Mouse (Mus musculus) retina, embryonic 14.5 days (tissue): ENCODE results near the gene Med13l.

Source experiments
- DNase-seq: peaks from one replicate; pipeline ENCODE4 v3.0.0-alpha.2; 2015; ENCODE audit warnings: low spot score

The Med13l gene

DNA sequence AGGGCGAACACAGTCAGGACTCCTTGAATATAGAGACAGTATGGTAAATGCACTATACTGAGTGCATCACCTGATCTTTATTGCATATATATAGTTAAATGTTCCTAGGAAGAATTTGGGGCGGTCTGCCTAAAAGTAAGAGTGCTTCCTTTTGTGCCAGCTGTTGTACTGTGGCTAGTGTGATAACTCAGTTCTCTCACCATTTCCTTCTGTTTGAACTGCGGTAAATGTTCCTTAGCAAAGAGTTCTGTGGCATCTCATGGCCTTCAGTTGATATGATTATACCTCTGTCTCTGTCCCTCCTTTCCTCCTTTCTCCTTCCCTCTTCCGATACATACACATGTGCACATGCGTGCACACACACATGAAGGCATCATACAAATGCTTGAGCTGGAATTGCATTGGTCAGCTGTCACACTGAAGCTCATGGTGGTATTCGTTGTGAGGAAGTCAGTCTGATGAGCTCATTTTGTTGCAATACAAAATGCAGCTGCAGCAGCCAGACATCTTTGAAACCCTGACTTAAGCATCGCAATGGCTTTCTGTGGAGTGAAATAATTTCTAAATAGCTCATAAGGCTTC is 97.9 kb downstream of the Med13l start:
- no peak for DNase-seq

DNA sequence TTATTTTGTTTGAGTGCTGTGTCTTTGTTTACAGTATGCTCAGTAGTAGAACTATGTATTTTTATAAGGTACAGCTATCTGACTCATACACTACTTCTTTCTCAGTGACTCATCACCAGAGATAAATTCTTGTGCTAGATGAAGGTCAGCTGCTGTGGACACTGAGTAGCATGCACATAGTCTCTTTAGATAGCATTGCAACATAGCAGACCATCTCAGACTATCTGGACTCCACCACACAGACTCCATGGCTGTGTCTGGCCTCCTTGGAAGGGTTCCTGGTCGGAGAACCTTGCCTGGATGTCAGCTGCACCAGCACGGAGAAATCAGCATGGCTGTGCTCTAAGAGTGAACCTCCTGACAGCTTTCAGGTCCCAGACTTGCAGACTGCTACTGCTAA is 99.2 kb downstream of the Med13l start:
- DNase-seq, result no peak

DNA sequence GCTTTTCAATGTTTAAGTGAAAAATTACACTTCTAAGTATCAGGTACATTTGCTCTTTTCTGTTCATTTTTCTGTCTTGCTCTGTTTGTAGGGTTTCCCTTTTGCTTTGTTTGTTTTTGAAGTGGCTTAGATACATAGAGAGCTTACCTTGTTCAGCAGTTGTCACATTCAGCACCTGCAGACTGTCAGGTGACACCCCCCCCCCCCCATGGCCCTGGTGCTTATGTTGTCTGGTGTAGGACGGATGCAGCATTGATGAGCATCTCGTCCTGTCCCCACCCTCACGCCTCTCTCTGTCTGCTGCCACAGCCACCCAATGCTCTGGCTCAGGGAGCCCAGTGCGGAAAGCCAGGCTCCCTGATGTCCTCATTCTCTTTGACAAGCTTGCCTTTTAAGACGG is 101.3 kb downstream of the Med13l start:
- DNase-seq, result no peak

DNA sequence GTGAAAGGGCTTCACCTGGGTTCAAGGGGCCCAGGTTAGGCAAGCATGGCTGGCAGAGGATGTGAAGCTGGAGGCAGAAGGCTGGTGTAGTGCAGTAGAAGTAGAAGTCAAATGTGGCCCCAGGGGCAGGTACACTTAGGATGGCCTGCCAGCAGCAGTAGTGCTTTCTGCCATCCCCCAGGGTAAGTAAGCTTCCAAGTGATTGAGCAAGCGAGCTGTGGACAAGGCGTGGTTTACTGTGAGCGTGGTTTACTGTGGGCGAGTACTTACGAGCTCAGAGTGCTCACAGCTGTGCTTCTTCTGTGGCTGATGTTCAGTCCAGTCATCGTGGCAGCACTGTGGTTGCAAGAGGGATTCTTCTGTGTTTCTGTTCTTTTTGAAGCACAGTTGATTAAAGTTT is 103.5 kb downstream of the Med13l start:
- DNase-seq, result no peak

DNA sequence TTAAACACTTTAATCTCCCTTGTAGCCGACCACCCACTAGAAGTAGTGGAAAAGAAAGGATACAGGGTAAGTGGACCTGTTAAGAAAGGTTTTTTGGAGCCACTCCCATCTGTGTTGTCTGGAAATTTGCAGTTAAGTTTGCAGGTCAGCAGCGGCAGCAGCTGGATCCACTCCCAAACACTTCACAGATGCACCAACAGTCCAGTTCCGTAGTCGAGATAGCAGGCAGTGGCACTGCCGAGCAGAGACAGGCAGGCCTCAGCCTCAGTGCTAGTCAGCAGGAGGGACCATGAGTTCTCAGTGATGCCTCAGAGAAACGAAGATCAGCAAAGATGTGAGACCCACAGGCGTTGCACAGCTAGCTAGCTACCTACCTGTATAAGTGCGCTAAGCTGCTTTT is 104.5 kb downstream of the Med13l start:
- DNase-seq, result no peak

DNA sequence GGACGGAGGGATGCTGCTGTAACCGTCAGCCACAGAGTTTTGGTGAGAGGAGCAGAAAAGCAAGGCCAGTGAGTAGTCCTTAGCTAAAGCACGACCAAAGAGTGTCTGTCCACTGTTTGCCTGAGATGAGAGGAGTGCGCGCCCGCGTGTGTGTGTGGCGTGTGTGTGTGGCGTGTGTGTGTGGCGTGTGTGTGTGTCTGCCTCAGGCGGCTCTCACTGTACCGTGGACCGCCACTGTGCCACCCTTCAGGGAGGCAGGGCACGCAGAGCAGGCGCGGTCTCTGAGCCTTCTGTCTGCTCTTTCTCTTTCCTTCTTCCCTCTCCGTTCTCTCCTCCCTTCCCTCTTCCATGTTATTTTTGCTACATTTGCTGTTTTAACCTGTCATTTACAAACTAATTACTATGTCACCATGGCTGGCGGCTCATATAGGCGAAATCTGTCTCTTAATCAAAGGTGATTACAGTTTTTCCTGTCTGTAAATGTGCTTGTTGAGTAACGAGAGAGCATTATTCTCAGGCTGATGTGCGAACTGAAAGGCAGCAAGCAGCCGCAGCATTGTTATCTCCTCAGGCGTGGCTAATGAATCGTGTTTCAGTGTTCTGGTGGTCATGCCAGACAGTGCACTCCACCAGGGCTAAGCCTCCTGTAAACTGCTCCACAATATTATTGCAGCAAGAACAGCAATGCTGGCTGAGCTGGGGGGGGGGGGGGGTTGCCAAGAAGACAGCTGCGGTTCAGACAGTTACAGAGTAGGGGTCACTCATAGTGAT is 106.1 kb downstream of the Med13l start:
- peak; percentile 92 for DNase-seq

DNA sequence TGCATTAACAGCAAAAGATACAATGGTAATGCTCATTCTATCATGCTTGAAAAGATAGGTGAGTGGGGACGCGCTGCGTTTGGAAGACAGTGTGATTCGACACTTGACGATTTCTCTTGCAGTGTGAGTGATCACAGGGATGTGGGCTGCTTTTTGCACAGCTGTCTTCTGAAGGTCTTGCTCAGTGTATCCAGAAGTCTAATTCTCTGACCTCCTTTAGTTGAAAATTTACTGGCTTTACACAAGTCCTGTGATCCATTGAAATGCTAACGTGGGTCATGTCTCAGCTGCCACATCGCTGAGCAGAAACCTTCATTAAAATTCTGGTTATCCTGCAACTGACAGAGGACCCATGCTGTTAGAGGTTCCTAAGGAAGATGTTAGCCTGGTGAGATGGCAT is 107.4 kb downstream of the Med13l start:
- no peak for DNase-seq

DNA sequence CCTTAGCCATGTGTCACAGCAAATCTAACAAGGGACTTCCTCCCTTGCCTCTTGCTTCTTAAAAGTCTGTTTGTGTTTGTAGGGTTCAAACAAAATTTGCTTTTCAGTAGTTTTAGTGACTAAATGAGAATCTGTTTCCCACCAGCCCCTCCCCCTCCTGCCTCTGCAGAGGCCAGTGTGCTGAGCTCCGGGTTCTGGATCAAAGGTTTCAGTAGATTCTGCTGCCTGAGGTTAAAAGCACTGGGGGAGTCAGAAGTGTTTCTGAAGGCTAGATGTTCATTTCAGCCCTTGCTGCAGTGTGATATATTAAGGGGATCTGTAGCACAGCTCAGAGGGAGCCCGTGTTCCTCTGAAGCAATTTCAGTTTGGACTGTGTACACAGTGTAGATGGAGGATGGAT is 108.5 kb downstream of the Med13l start:
- no peak for DNase-seq

DNA sequence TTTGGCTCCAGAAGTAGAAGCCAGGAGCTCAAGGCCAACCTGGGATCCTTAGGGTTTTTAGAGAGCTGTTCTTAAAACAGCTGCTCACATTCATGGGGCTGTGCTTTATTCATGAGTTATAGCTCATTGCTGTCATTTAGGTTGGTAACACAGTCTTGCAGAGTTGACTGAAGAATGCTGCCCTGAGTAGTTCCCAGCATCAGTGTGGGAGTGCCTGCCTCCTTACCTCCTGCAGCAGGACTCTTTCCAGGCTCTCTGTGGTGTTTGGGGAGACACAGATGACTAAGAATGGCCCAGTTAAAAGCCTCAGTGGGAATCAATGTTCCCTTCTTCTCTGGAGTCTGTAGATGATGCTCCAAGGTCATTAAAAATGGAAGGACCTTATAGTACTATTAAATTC is 111.6 kb downstream of the Med13l start:
- DNase-seq, result no peak

DNA sequence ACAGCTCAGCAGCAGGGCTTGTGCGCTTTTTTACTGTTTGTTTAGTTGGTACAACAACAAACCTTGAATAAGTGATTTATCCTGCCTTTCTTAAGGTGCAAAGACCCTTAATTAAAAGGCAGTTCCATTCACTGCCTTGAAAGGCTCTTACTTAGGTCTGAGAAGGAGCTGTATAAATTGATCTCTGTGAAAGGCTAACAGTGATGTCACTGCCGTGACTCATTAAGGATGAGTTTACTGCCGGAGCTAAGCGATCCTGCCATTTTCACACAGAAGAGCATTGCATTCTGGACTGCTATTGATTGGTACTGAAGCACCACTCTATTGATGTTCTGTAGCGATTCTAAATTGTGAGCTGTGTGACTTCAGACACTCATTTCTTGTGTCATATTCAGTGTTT is 113.4 kb downstream of the Med13l start:
- no peak for DNase-seq

DNA sequence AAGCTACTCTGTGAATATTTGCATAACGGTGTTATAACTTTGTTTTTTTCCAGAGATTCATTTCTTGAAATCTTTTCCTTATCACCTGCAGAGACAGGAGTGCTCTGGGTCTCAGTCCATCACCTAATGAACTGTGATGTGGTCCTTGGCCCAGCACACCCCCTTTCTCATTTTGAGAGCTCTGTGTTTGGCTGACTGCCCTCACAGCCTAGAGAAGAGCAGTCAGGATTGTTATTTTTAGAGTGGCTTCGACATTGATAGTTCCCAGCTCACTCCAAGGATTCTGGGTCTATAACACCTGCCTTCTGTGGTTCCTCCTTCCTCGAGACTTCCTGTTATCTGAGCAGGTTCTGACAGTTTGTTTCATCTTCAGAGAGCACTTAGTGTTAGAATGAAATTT is 113.8 kb downstream of the Med13l start:
- no peak for DNase-seq

DNA sequence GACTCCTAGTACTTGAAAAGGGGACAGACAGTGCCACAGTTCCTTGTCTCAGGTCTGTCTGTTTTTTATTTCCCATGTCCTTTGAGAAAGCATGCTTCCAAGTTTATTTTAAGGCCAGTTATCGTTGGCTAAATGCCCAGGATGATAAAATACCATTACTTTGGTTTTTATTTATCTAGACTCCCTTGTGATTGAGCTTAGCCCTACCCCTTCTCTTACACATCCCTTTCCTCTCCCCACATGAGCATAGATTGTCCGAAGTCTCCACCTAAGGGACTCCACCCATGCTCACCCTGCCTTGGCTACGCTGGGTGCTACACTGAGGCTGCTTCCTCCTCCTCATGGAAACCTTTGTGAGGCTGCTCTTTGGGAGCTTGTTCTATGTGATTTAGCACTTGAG is 115.2 kb downstream of the Med13l start:
- no peak for DNase-seq

DNA sequence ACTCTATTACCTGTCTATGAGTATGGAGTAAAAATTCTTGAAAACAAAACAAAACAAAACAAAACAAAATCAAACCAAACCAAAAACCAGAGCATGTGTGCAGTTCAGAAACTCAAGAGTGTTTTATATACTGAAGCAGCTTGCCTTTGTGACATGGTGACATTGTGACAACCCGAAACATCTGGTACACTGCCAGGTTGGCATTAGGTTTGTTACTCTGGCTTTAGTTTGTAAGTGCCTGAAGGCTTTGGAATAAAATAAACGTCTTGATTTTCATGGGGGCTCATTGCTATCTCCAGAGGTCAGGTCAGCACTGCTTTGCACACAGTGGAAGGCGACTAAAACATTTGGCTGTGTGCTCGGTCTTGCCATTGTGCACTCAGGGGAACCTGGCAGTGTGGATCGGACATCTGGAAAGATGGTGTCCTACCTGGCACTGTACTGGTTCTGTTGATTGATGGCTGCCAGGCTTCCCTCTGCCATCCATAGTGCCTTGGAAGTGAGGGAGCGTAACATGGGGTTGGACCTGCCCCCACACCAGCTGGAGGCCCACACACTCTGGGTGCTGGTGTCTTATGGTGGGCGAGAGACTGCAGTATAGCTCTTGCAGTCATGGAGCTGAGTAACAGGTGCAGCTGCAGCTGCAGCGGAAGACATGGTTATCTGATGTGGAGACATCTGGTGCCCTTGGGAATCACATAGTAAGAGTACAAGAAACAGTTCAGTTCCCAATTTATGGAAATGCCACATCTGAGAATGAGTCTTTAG is 115.9 kb downstream of the Med13l start:
- no peak for DNase-seq

DNA sequence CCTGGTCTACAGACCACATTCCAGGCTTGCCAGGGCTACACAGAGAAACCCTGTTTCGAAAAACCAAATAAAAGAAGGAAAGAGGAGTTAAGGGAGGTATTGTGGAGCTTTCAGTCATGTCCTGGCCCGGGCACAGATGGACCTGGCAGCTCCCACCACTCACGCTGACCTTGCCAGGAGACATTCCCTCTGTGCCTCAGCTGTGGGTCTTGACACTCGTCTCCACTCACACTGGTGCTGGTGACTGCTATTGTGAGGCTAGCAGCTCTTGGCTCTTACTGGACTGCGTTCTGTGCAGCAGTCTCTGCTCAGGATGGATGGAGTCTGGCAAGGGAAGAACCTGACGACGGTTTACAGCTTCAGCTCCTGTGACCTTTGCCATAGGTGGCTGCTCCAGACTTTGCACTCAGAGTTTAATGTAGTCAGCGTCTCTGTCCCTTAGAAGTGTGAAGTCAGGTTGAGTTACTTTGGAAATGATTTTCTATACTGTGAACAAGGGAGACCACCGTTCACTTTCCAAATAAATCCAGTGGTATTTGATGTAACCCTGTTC is 118.9 kb downstream of the Med13l start:
- no peak for DNase-seq

DNA sequence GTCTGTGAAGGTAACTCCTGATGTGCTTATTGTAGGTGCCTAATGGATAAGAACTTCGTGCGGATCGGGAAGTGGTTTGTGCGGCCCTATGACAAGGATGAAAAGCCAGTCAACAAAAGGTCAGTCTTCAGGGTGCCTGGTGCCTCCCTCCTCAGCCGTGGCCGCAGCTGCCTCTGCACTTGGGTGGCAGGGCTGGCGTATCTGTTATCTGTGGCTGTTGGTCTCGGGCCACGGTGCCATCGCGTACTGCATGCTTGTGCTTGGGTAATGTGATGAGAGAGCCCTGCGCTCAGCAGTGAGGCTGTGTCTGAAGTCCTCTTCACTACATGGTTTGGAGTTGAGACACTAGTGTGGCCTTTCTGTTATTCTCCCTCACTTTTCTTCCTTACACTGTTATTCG is 120.4 kb downstream of the Med13l start:
- DNase-seq, result no peak

DNA sequence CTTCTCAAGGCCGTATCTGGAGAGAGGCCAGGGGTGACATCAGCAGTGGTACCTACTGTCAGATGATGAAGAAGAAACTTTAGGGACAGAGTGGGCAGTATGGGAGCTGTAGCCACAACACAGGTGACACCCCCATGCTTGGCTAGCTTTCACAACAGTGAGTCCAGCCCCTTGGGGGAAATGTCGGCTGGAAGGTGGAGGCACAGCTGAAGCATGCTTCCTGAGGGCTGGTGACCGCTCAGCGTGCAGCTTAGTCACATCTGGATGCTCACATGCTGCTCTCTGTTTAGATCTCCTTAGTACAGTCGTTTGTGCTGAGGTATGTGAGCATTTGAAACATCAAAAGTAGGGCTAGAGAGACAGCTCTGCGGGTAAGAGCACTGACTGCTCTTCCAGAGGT is 121.5 kb downstream of the Med13l start:
- DNase-seq, result no peak

DNA sequence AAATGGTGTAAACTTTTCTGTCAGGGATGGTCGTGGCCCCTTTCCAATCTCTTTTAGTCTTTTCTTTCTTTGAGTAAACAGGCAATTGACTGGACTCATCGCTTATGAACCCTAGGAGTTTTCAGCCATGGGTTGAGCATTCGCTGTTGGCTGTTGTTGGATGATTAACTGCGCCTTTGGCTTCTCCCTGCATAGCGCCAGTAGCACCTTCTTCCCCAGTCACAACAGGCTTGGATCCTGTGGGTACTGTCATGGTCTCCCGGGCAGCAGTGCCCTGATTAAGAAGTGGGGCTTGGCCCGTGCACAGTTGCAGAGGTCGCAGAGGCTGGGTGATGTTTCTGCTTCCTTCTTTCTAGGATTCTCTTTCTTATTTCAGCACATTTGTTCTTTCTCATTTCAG is 124.7 kb downstream of the Med13l start:
- DNase-seq, result no peak

DNA sequence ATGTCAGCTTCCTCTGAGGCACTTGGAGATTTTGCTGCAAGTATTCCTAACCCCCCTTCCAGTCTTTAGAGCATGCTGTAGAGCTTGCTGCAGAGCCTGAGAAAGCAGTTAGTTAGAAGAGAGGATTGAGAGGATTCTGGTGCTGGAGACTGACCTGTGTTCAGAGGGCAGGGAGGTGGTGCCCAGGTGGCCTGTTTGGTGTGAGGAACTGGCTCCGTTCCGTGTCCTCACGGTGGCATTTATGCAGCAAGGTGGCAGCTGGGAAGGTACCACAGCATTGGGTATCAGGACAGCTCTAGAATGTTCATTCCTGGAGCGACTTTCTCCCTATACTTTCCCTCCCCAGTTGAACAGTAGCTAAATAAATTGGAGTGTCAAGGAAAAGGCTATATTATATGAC is 125.5 kb downstream of the Med13l start:
- DNase-seq, result no peak

DNA sequence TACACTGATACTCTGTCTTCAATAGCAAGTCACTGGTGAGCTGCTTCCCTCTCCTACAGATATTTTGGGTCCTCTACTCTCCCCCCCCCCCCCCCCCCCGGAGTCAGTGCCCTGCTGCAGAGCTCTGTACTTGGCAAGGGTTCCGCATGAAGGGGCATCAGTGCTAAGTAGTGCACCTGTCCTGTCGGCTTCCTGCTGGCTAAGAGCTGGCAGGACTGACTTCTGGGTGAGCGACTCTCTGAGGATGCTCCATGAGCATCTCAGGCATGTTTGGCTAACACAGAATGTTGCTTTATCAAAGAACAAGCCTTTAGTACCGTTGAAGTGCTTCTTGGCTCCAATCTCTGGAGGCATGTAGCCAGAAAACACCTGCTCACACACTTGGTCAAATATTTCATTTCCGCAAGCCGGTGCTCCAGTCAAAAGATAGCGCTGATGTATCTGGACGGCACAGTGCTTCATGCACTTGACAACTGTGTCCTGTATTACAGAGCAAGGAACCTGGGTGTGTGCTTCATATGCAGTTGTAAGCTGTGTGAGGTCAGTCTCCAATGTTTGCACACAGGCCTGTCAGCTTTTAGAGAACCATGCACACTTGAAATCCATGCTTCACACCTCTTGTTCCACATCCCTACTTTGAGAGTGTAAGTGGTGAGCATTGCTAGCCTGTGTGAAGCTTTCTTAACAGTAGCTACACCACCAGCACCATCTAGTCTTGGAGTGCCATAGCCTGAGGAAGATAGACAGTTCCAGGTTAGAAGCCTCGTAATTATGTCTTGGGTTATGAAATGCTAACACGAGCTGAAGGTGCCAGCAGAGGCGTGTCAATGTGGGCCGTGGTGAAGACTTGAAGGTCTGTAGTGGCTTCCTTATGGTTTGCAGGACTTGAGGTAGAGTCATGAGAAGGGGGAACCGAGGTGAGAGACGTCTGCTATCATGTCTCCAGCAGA is 128.7 kb downstream of the Med13l start:
- DNase-seq, result no peak

DNA sequence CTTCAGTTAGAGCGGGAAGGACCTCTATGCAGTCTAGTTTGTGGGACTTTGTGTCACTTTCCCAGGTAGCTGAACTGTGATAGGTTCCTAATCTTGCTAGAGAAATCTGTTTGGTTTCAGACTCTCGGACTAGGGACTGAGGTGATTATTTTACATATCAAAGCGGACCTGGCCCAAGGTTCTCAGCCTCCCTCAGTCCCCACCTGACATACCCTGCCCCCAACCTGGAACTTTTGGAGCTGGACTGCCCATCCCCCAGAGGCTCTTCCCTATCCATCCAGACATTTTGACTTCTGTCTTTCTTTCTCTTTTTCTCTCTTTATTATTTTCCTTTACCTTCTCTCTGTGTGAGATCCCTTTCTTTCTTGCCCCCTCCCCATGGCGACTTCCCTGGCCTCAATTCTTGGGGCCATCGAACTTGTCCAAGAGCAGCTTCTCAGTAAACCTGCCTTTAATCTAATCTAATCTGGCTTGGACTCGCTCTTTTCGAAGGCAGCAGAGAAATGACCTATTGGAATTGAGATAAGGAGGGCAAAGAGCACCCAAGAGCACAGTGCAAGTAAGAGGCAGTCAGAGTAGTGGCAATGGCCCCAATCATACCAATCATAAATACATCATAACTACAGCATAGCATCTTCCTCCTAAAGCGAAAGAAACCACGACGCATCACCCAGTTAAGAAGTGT is 130.7 kb downstream of the Med13l start:
- no peak for DNase-seq

DNA sequence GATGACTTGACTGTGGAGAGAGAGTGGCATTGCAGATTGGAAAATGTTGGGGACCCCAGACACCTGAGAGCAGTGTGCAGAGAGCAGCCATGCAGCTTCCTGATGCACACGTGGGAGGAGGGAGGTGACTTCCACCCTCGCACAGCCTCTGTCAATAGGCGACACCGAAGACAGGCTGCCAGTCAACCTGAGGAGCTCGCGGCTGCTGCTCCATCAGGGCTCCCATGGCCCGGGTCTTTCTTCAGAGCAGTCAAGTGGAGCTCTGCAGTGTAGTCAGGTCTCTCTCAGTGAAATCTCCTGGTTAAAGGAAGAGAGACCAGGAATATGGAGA is 131.2 kb downstream of the Med13l start:
- DNase-seq, result no peak

DNA sequence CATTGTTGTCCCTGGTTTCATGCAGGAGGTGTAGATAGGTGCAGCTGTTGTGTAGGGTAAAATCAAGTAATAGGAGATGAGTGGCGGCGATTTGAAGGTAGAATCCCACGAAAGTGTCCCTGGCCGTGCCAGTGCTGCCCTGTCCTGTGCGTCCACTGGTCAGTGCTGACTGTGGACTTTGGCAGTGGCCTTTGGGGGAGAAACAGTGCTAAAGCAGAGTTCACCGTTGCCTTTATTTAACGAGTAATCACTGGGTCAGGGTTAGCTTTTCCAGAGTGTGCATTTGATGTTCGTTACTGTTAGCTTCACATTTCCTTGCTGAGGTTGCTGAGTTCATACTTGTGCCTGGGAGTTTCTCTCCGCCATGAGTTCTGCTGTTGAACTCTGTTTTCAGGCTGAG is 133.5 kb downstream of the Med13l start:
- DNase-seq, result no peak
